Comparison of ENCODE assay signal across 14 mouse cellular contexts in genomic region chr3:149347241-149347992, GRCm38 (mm10).
DNase-seq lines count a peak whose midpoint lies in the region; ATAC-seq lines count a peak whose summit lies in the region.
"Had no signal": no experiment of that assay in that cellular context is flagged by ENCODE, and none has a peak within 500 bp of the region (broad histone marks: within the 10 kb centered on the region; RNA-seq: fewer than 3 reads in every experiment).

No protein-coding gene starts in this region.

- no peak for DNase-seq in frontal cortex, adult 2 months (ENCODE audit: extremely low spot score in 1 of 2, low spot score in 1 of 2)
- DNase-seq in layer of hippocampus, adult 11-12 months (ENCODE audit: low spot score), result peak; percentile 17
- no peak for DNase-seq in layer of hippocampus, adult 8-10 months (ENCODE audit: low spot score in 2 of 2)
- peak; percentile 58 for DNase-seq in kidney, adult 9 months
- DNase-seq in lung, postnatal 25 days (ENCODE audit: low spot score), result peak; percentile 60
- DNase-seq in thymus, postnatal 14 days, result no peak
- DNase-seq in adrenal gland, adult (ENCODE audit: inconsistent age in 2 of 2, low spot score in 1 of 2), result no peak
- DNase-seq: cerebellum, adult 18-20 months; forebrain, postnatal 0 days; gastrocnemius, postnatal 14 days; liver, embryonic 13.5 days had no signal

- peak; percentile 64 for ATAC-seq in frontal cortex, adult (ENCODE audit: low TSS enrichment)
- ATAC-seq: forebrain, postnatal 0 days; hindbrain, embryonic 16.5 days; Patski had no signal

Comparison
In these comparisons a context has a peak if more than half of its experiments do, and no peak if none do; other contexts are left out.
1. DNase-seq: peak in layer of hippocampus, adult 11-12 months (single experiment), kidney, adult 9 months (single experiment) and lung, postnatal 25 days (single experiment); none in frontal cortex, adult 2 months (0 of 2), layer of hippocampus, adult 8-10 months (0 of 2), thymus, postnatal 14 days (single experiment) and adrenal gland, adult (0 of 2).